In genomic region chr4:45771619-45772018, GRCm38 (mm10) we compare ENCODE assay signal across 8 mouse cellular contexts. TPM values are rescaled to one million over a fixed set of nuclear protein-coding genes. Genes with fewer than 3 reads are reported as not detected.
DNase-seq lines count a peak whose midpoint lies in the region; ATAC-seq lines count a peak whose summit lies in the region.

No protein-coding gene starts in this region.

- peaks cover 33% of the 10 kb centered on the region for H3K4me1 ChIP-seq in kidney, embryonic 15.5 days
- peaks cover 36% of the 10 kb centered on the region for H3K4me1 ChIP-seq in hindbrain, embryonic 12.5 days
- peaks cover 3% of the 10 kb centered on the region; the same call in 1 of the 2 replicates for H3K4me1 ChIP-seq in limb, embryonic 11.5 days (ENCODE audit: control insufficient read depth, insufficient read depth, low read length)
- peaks cover 21% of the 10 kb centered on the region for H3K4me1 ChIP-seq in neural tube, embryonic 11.5 days (ENCODE audit: control insufficient read depth, insufficient read depth, low read length)

- peak; percentile 49 for DNase-seq in kidney, adult 18-20 months
- DNase-seq in adrenal gland, adult (ENCODE audit: inconsistent age in 2 of 2, low spot score in 1 of 2), result peak; percentile 61 to 84
- DNase-seq in embryo, embryonic 10.5 days (ENCODE audit: low spot score), result peak; percentile 90
- DNase-seq in limb, embryonic 11.5 days (ENCODE audit: low spot score), result peak; percentile 87
- DNase-seq in neural tube, embryonic 11.5 days (ENCODE audit: low spot score), result peak; percentile 82

- peaks cover 45% of the 10 kb centered on the region for H3K27me3 ChIP-seq in kidney, embryonic 15.5 days
- H3K27me3 ChIP-seq in hindbrain, embryonic 12.5 days, result peaks cover 36% of the 10 kb centered on the region
- peaks cover 1% of the 10 kb centered on the region; the same call in 1 of the 2 replicates for H3K27me3 ChIP-seq in limb, embryonic 11.5 days (ENCODE audit: control insufficient read depth, insufficient read depth, low read length)
- no peaks in the 10 kb centered on the region for H3K27me3 ChIP-seq in neural tube, embryonic 11.5 days (ENCODE audit: control insufficient read depth, insufficient read depth, low read length)

- no peak overlapping the region for H3K9ac ChIP-seq in kidney, embryonic 15.5 days
- 0 out of 2 replicates have a peak overlapping the region, but pooled peaks have one; percentile 24 for H3K9ac ChIP-seq in hindbrain, embryonic 12.5 days
- H3K9ac ChIP-seq in limb, embryonic 11.5 days (ENCODE audit: low read length), result no peak overlapping the region
- H3K9ac ChIP-seq in neural tube, embryonic 11.5 days (ENCODE audit: low read length), result peak overlapping the region; percentile 18; the same call in 1 of the 2 replicates

- ATAC-seq in kidney, embryonic 15.5 days (replicated peaks; ENCODE audit: low FRiP score), result no peak
- peak; percentile 68 for ATAC-seq in hindbrain, embryonic 12.5 days (ENCODE audit: low FRiP score)
- ATAC-seq in limb, embryonic 11.5 days (ENCODE audit: insufficient number of reproducible peaks, low FRiP score, low TSS enrichment, low read depth), result peak; percentile 54; the same call in 1 of the 2 replicates
- no peak for ATAC-seq in neural tube, embryonic 11.5 days (ENCODE audit: insufficient read depth, low FRiP score, low TSS enrichment)
- no peak for ATAC-seq in erythroblast, adult 5-6 weeks (replicated peaks; ENCODE audit: low FRiP score, poor library complexity, severe bottlenecking)

- no peaks in the 10 kb centered on the region for H3K9me3 ChIP-seq in kidney, embryonic 15.5 days (replicated peaks)
- no peaks in the 10 kb centered on the region for H3K9me3 ChIP-seq in hindbrain, embryonic 12.5 days (replicated peaks)
- H3K9me3 ChIP-seq in limb, embryonic 11.5 days (ENCODE audit: control insufficient read depth, low read length), result no peaks in the 10 kb centered on the region
- H3K9me3 ChIP-seq in neural tube, embryonic 11.5 days (ENCODE audit: control insufficient read depth, low read length), result no peaks in the 10 kb centered on the region

- 4% methylated on average over 5 of the region's 5 CpGs for WGBS in kidney, embryonic 15.5 days
- 5% methylated on average over 5 of the region's 5 CpGs for WGBS in hindbrain, embryonic 12.5 days
- 5% methylated on average over 5 of the region's 5 CpGs for WGBS in limb, embryonic 11.5 days
- 3% methylated on average over 5 of the region's 5 CpGs for WGBS in neural tube, embryonic 11.5 days

- no peaks in the 10 kb centered on the region for H3K36me3 ChIP-seq in kidney, embryonic 15.5 days
- no peaks in the 10 kb centered on the region for H3K36me3 ChIP-seq in hindbrain, embryonic 12.5 days
- no peaks in the 10 kb centered on the region for H3K36me3 ChIP-seq in limb, embryonic 11.5 days (ENCODE audit: control insufficient read depth, insufficient read depth, low read length)
- H3K36me3 ChIP-seq in neural tube, embryonic 11.5 days (ENCODE audit: control insufficient read depth, insufficient read depth, low read length), result no peaks in the 10 kb centered on the region

- H3K4me3 ChIP-seq in kidney, embryonic 15.5 days (replicated peaks), result no peak overlapping the region
- H3K4me3 ChIP-seq in hindbrain, embryonic 12.5 days, result no peak overlapping the region
- H3K4me3 ChIP-seq in limb, embryonic 11.5 days (ENCODE audit: low read depth, low read length), result no peak overlapping the region
- H3K4me3 ChIP-seq in neural tube, embryonic 11.5 days (ENCODE audit: low read depth, low read length), result no peak overlapping the region

- no peak overlapping the region for H3K4me2 ChIP-seq in kidney, embryonic 15.5 days
- H3K4me2 ChIP-seq in hindbrain, embryonic 12.5 days (replicated peaks), result no peak overlapping the region
- H3K4me2 ChIP-seq in limb, embryonic 11.5 days (ENCODE audit: low read depth, severe bottlenecking), result no peak overlapping the region
- no peak overlapping the region for H3K4me2 ChIP-seq in neural tube, embryonic 11.5 days (ENCODE audit: low read depth)

- H3K27ac ChIP-seq in kidney, embryonic 15.5 days, result no peak overlapping the region
- H3K27ac ChIP-seq in hindbrain, embryonic 12.5 days, result peak overlapping the region; percentile 35; the same call in 1 of the 2 replicates
- no peak overlapping the region for H3K27ac ChIP-seq in limb, embryonic 11.5 days (replicated peaks; ENCODE audit: low read depth, low read length)
- no peak overlapping the region for H3K27ac ChIP-seq in neural tube, embryonic 11.5 days (ENCODE audit: low read depth, low read length)

RNA-seq across cellular contexts. Expression of gene Aldh1b1, which starts 27.2 kb away (rescaled TPM):
- 10.8 and 11.2 TPM in 2 replicates for polyA plus RNA-seq in kidney, embryonic 15.5 days (2015; fragmentation: Nextera tagmentation; extraction: Ambion mirVana)
- polyA plus RNA-seq in hindbrain, embryonic 12.5 days (2016; fragmentation: Nextera tagmentation; extraction: Ambion mirVana), result 7.4 and 7.6 TPM in 2 replicates
- 0.58 and 0.99 TPM in 2 replicates for polyA plus RNA-seq in limb, embryonic 11.5 days (2014; fragmentation: Nextera tagmentation; extraction: Ambion mirVana)
- 4.1 and 4.6 TPM in 2 replicates for polyA plus RNA-seq in neural tube, embryonic 11.5 days (2014; fragmentation: Nextera tagmentation; extraction: Ambion mirVana)
- total RNA-seq in erythroblast, adult 5-6 weeks (2015; ENCODE audit: low replicate concordance), result 1.3 TPM in 2 replicates
- 1.6 and 2.2 TPM in 2 replicates for total RNA-seq in erythroblast, adult 5-6 weeks (2017; ENCODE audit: low replicate concordance)

RNA-seq across cellular contexts. Expression of gene Igfbpl1, which starts 55.1 kb away (rescaled TPM):
- 0.06 and 0.10 TPM in 2 replicates for polyA plus RNA-seq in kidney, embryonic 15.5 days (2015; fragmentation: Nextera tagmentation; extraction: Ambion mirVana)
- 47.2 and 48.7 TPM in 2 replicates for polyA plus RNA-seq in hindbrain, embryonic 12.5 days (2016; fragmentation: Nextera tagmentation; extraction: Ambion mirVana)
- polyA plus RNA-seq in limb, embryonic 11.5 days (2014; fragmentation: Nextera tagmentation; extraction: Ambion mirVana), result 0.52 and 0.67 TPM in 2 replicates
- 76.8 and 90.4 TPM in 2 replicates for polyA plus RNA-seq in neural tube, embryonic 11.5 days (2014; fragmentation: Nextera tagmentation; extraction: Ambion mirVana)
- not detected in 2 replicates for total RNA-seq in erythroblast, adult 5-6 weeks (2015; ENCODE audit: low replicate concordance)
- not detected in 2 replicates for total RNA-seq in erythroblast, adult 5-6 weeks (2017; ENCODE audit: low replicate concordance)

Comparison
In these comparisons a context has a peak if more than half of its experiments do, and no peak if none do; other contexts are left out.
1. ATAC-seq: peak in hindbrain, embryonic 12.5 days (single experiment) and limb, embryonic 11.5 days (single experiment); none in kidney, embryonic 15.5 days (single experiment), neural tube, embryonic 11.5 days (single experiment) and erythroblast, adult 5-6 weeks (single experiment).
2. H3K9ac ChIP-seq: peak in hindbrain, embryonic 12.5 days (single experiment) and neural tube, embryonic 11.5 days (single experiment); none in kidney, embryonic 15.5 days (single experiment) and limb, embryonic 11.5 days (single experiment).
3. RNA of gene Igfbpl1, which starts 55.1 kb away (polyA plus RNA-seq): 76.8 to 90.4 TPM in neural tube, embryonic 11.5 days and 47.2 to 48.7 TPM in hindbrain, embryonic 12.5 days; 0.52 to 0.67 TPM in limb, embryonic 11.5 days and 0.06 to 0.10 TPM in kidney, embryonic 15.5 days; every median in the first group is over 10 times any median in the second.
4. Peak in every context shown above with its lines, with median percentiles within 50 percentile points of each other: DNase-seq.